Mouse (Mus musculus) right cerebral cortex, postnatal 25 days (tissue): Measurements from ENCODE around the gene Trim39.
"Not testable (repeated sequence)": the region's sequence is repeated elsewhere in the genome, so short reads cannot be mapped to it uniquely, and the experiment has no call there.

Source experiments
- DNase-seq: peaks from one replicate; pipeline ENCODE4 v3.0.0; 2022

Trim39 gene

DNA sequence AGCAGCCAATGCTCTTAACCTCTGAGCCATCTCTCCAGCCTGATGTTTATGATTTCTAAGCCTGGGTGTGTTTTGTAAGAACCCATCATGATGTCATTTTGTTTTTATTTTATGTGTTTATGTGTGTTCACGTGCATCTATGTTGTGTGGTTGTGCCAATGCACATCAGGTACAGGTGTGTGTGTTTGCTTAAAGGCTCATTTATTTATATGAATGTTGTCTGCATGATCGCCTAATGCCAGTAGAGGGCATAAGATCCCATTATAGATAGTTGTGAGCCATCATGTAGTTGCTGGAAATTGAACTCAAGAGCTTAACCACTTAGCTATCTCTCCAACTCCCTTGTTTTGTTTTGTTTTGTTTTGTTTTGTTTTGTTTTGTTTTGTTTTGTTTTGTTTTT is 26.3 kb downstream of the Trim39 start:
- no peak for DNase-seq

GRCm38 (mm10) chr17:36244031-36244430 is 28.0 kb downstream of the Trim39 start:
- DNase-seq: no peak

DNA sequence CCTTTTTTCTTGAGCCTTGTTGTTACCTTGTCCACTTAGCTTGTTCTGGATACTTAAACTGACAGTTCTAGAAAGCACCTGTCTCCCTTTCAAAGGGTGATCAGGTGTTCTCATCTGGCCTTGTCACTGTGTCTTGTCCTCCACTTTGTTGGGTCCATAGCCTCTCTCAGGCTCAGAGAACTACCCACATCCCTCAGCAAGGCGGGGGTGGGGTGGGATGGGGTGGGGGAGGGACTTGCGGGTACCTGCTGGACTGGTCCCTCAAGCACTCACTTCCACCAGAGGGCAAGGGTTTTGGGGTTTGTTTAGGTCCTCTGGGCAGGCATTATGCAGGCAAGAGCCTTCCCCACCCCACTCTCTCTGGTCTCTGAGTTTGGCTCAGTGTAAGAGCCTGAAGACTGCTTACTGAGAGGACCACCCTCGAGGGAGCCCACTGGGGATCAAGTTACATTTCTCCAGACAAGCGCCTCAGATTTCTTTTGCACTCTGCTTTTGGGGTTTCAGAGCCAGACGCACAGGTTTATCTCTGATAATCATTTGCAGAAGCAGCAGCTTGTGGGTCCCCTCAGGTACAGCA is 31.3 kb downstream of the Trim39 start:
- DNase-seq: no peak

- DNase-seq: no peak
Measured at GRCm38 (mm10) chr17:36237321-36237921, 34.6 kb downstream of the Trim39 start.

DNA sequence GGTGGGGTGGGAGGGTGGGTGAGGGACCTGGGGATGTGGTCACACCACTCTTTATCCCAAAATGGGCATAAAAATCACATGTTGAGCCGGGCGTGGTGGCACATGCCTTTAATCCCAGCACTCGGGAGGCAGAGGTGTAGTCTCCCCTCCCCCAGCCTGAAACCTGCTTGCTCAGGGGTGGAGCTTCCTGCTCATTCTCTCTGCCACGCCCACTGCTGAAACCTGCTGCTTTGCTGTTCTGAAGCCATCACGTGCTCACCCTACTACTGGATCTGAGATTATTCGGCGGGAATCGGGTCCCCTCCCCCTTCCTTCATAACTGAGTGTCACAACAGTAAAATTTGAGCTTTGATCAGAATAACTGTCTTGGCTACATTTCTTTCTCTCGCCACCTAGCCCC is 36.7 kb downstream of the Trim39 start:
- DNase-seq: not testable (repeated sequence)

GRCm38 (mm10) chr17:36233572-36233971 is 38.5 kb downstream of the Trim39 start:
- no peak for DNase-seq

GRCm38 (mm10) chr17:36231318-36231717 is 40.7 kb downstream of the Trim39 start:
- DNase-seq: peak; percentile 59

GRCm38 (mm10) chr17:36229046-36229445 is 43.0 kb downstream of the Trim39 start:
- no peak for DNase-seq

- no peak for DNase-seq
Measured at GRCm38 (mm10) chr17:36226921-36227320, 45.1 kb downstream of the Trim39 start.

GRCm38 (mm10) chr17:36225231-36225824 is 46.7 kb downstream of the Trim39 start:
- DNase-seq: no peak

GRCm38 (mm10) chr17:36224451-36224850 is 47.6 kb downstream of the Trim39 start:
- no peak for DNase-seq

DNA sequence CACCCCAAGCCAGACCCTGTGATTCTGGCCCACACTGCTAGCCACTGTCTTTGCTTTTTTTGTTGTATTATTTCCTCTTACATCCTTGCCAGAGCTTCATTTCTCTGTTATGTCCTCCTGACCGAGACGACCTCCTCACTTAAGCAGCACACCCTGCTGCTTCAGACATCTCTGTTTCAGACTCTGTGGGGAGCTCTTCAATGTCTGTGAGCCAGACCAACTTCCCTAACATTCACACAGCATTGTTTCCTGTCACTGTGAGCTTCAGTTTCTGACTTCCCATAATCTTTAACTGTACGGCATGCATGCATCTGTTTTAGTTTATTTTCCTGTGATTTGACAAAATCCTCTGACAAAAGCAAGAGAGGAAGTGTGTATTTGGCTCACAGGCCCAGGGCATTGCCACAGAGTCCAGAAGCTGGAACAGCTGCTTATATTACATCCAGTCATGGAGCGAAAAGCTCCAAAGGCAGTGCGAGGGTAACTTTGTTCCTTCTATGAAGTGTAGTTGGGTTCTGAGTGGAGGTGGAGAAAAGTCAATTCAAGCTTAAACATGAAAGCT is 53.4 kb downstream of the Trim39 start:
- DNase-seq: no peak

GRCm38 (mm10) chr17:36215586-36215985 is 56.5 kb downstream of the Trim39 start:
- DNase-seq: no peak
